Mouse (Mus musculus) brain, adult 2 months (tissue): ENCODE measurements around the gene Itgbl1.

Experiments
- DNase-seq: peaks from one replicate; pipeline ENCODE4 v3.0.0; 2011; ENCODE audit warnings: low read depth, low spot score

Gene Itgbl1

DNA sequence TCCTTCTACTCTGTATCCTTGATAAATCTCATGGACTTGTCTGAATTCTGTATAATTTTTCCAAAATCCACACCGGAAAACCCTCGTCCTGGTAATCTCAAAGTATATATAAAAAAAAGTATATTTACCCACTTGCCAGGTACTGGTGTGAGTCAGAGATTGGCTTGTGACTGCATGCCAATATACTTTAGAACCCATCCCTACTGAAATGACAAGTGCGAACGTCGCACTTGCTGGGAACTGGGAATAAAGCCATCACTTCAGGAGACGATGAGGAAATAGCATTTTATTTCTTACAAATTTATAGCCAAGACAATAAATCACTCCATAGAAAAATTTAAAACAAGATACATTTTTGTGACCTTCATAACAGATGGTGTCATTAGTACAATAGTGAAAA is 308.2 kb downstream of the Itgbl1 start:
- peak; percentile 61 for DNase-seq

DNA sequence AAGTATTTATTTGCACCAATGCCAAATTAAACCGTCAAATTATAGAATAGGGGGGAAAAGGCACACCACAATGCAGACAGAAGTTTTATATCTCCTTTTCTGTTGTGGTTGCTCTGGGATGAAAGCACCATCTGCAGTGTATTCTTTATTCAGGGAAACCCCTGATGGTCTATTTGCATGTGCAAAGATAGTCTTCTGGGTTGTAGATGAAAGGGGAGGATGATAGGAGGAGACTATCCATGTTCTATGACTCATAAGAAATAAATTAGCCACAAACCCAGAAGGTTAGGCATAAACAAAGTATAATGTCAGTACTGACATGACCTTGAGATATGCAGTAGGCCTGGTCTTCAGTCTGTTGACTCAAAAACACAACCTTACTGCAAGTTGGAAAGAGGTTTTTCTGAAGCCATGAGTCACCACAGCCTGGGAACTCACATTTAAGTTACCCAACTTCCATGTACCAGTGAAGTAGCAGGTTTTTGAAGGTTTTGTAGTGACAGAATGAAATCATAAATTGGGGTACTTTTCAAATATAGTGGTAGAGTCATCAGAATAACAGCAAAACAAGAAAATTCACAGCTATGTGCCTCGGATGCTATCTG is 330.9 kb downstream of the Itgbl1 start:
- peak; percentile 56 for DNase-seq
